Mouse (Mus musculus): ENCODE results near the gene Pitx1. TPM values are rescaled to one million over a fixed set of nuclear protein-coding genes. Genes with fewer than 3 reads are reported as not detected.

The Pitx1 gene
- total and polyA plus RNA-seq, 3 experiments: 0.06 TPM; not detected in 2

- TF ChIP-seq CTCF (IDR thresholded peaks at IDR 0.05) (no peak), EP300 (IDR thresholded peaks at IDR 0.05; ENCODE audit: insufficient read depth, low read depth, low read length) (no peak), POLR2A (IDR thresholded peaks at IDR 0.05; ENCODE audit: insufficient read depth, low read depth, low read length) (no peak)
- H3K27me3 ChIP-seq (ENCODE audit: control insufficient read depth, insufficient read depth, low read length): no peaks in the 10 kb centered on the region; the same call in 1 of the 2 replicates
- no peak overlapping the region for H3K4me3 ChIP-seq
- no peaks in the 10 kb centered on the region for H3K36me3 ChIP-seq (ENCODE audit: control insufficient read depth, insufficient read depth, low read length)
- H3K9ac ChIP-seq (ENCODE audit: low read depth, low read length): no peak overlapping the region
- H3K27ac ChIP-seq: no peak overlapping the region
- no peak for DNase-seq
- H3K79me2 ChIP-seq (replicated peaks; ENCODE audit: control insufficient read depth, insufficient read depth, low read length): no peaks in the 10 kb centered on the region
- no peaks in the 10 kb centered on the region for H3K4me1 ChIP-seq (ENCODE audit: control insufficient read depth, insufficient read depth, low read length)
- intact Hi-C loops (cut with DNase I): no loop called here
- WGBS: 75% methylated on average over 10 of the region's 10 CpGs
Measured at GRCm38 (mm10) chr13:55860483-55860882, 24.5 kb upstream of the Pitx1 start.

- Histone ChIP-seq H3K9ac (ENCODE audit: low read depth, low read length) (no peak overlapping the region), H3K79me2 (replicated peaks; ENCODE audit: control insufficient read depth, insufficient read depth, low read length) (no peaks in the 10 kb centered on the region), H3K36me3 (ENCODE audit: control insufficient read depth, insufficient read depth, low read length) (no peaks in the 10 kb centered on the region), H3K27ac (no peak overlapping the region), H3K27me3 (ENCODE audit: control insufficient read depth, insufficient read depth, low read length) (no peaks in the 10 kb centered on the region), H3K4me1 (ENCODE audit: control insufficient read depth, insufficient read depth, low read length) (no peaks in the 10 kb centered on the region), H3K4me3 (no peak overlapping the region)
- intact Hi-C loops (cut with DNase I): no loop called here
- DNase-seq: no peak
- WGBS: 83% methylated on average over 5 of the region's 5 CpGs
- TF ChIP-seq CTCF (IDR thresholded peaks at IDR 0.05): no peak
- no peak for TF ChIP-seq EP300 (IDR thresholded peaks at IDR 0.05; ENCODE audit: insufficient read depth, low read depth, low read length)
- no peak for TF ChIP-seq POLR2A (IDR thresholded peaks at IDR 0.05; ENCODE audit: insufficient read depth, low read depth, low read length)
Measured at GRCm38 (mm10) chr13:55858463-55858862, 22.5 kb upstream of the Pitx1 start.

- no peaks in the 10 kb centered on the region for H3K79me2 ChIP-seq (replicated peaks; ENCODE audit: control insufficient read depth, insufficient read depth, low read length)
- TF ChIP-seq CTCF (IDR thresholded peaks at IDR 0.05) (no peak), EP300 (IDR thresholded peaks at IDR 0.05; ENCODE audit: insufficient read depth, low read depth, low read length) (no peak), POLR2A (IDR thresholded peaks at IDR 0.05; ENCODE audit: insufficient read depth, low read depth, low read length) (no peak)
- H3K9ac ChIP-seq (ENCODE audit: low read depth, low read length): no peak overlapping the region
- no peaks in the 10 kb centered on the region for H3K27me3 ChIP-seq (ENCODE audit: control insufficient read depth, insufficient read depth, low read length)
- 66% methylated on average over 7 of the region's 7 CpGs for WGBS
- no peaks in the 10 kb centered on the region for H3K4me1 ChIP-seq (ENCODE audit: control insufficient read depth, insufficient read depth, low read length)
- H3K36me3 ChIP-seq (ENCODE audit: control insufficient read depth, insufficient read depth, low read length): no peaks in the 10 kb centered on the region
- intact Hi-C loops (cut with DNase I): no loop called here
- no peak overlapping the region for H3K4me3 ChIP-seq
- DNase-seq: peak; percentile 33 to 39
- no peak overlapping the region for H3K27ac ChIP-seq
Measured at GRCm38 (mm10) chr13:55855793-55856192, 19.8 kb upstream of the Pitx1 start.

GRCm38 (mm10) chr13:55852205-55852604, 16.2 kb upstream of the Pitx1 start:
- intact Hi-C loops (cut with DNase I): no loop called here

GRCm38 (mm10) chr13:55850726-55851125, 14.7 kb upstream of the Pitx1 start:
- intact Hi-C loops (cut with DNase I): no loop called here

More at GRCm38 (mm10) chr13:55852205-55852604, 16.2 kb upstream of the Pitx1 start:
- H3K27me3 ChIP-seq (ENCODE audit: control insufficient read depth, insufficient read depth, low read length): no peaks in the 10 kb centered on the region
- H3K9ac ChIP-seq (ENCODE audit: low read depth, low read length): no peak overlapping the region
- H3K36me3 ChIP-seq (ENCODE audit: control insufficient read depth, insufficient read depth, low read length): no peaks in the 10 kb centered on the region
- no peaks in the 10 kb centered on the region for H3K79me2 ChIP-seq (replicated peaks; ENCODE audit: control insufficient read depth, insufficient read depth, low read length)
- no peak overlapping the region for H3K4me3 ChIP-seq
- TF ChIP-seq CTCF (IDR thresholded peaks at IDR 0.05): no peak
- TF ChIP-seq POLR2A (IDR thresholded peaks at IDR 0.05; ENCODE audit: insufficient read depth, low read depth, low read length): no peak
- TF ChIP-seq EP300 (IDR thresholded peaks at IDR 0.05; ENCODE audit: insufficient read depth, low read depth, low read length): no peak
- DNase-seq: no peak
- no peaks in the 10 kb centered on the region; the same call in 1 of the 2 replicates for H3K4me1 ChIP-seq (ENCODE audit: control insufficient read depth, insufficient read depth, low read length)
- H3K27ac ChIP-seq: no peak overlapping the region
- 72% methylated on average over 3 of the region's 3 CpGs for WGBS

GRCm38 (mm10) chr13:55848604-55849190, 12.7 kb upstream of the Pitx1 start:
- no peaks in the 10 kb centered on the region for H3K79me2 ChIP-seq (replicated peaks; ENCODE audit: control insufficient read depth, insufficient read depth, low read length)
- H3K9ac ChIP-seq (ENCODE audit: low read depth, low read length): no peak overlapping the region
- 74% methylated on average over 13 of the region's 13 CpGs for WGBS

More at GRCm38 (mm10) chr13:55850726-55851125, 14.7 kb upstream of the Pitx1 start:
- DNase-seq: no peak
- TF ChIP-seq CTCF (IDR thresholded peaks at IDR 0.05): no peak
- no peak for TF ChIP-seq POLR2A (IDR thresholded peaks at IDR 0.05; ENCODE audit: insufficient read depth, low read depth, low read length)
- no peak for TF ChIP-seq EP300 (IDR thresholded peaks at IDR 0.05; ENCODE audit: insufficient read depth, low read depth, low read length)
- WGBS: 49% methylated on average over 5 of the region's 5 CpGs
- H3K36me3 ChIP-seq (ENCODE audit: control insufficient read depth, insufficient read depth, low read length): no peaks in the 10 kb centered on the region
- H3K27me3 ChIP-seq (ENCODE audit: control insufficient read depth, insufficient read depth, low read length): no peaks in the 10 kb centered on the region; the same call in 1 of the 2 replicates
- H3K4me1 ChIP-seq (ENCODE audit: control insufficient read depth, insufficient read depth, low read length): no peaks in the 10 kb centered on the region; the same call in 1 of the 2 replicates
- H3K27ac ChIP-seq: no peak overlapping the region
- no peak overlapping the region for H3K4me3 ChIP-seq
- no peaks in the 10 kb centered on the region for H3K79me2 ChIP-seq (replicated peaks; ENCODE audit: control insufficient read depth, insufficient read depth, low read length)
- no peak overlapping the region for H3K9ac ChIP-seq (ENCODE audit: low read depth, low read length)

More at GRCm38 (mm10) chr13:55848604-55849190, 12.7 kb upstream of the Pitx1 start:
- TF ChIP-seq POLR2A (IDR thresholded peaks at IDR 0.05; ENCODE audit: insufficient read depth, low read depth, low read length) (no peak), EP300 (IDR thresholded peaks at IDR 0.05; ENCODE audit: insufficient read depth, low read depth, low read length) (no peak), CTCF (IDR thresholded peaks at IDR 0.05) (no peak)
- H3K4me1 ChIP-seq (ENCODE audit: control insufficient read depth, insufficient read depth, low read length): no peaks in the 10 kb centered on the region; the same call in 1 of the 2 replicates
- no peaks in the 10 kb centered on the region; the same call in 1 of the 2 replicates for H3K27me3 ChIP-seq (ENCODE audit: control insufficient read depth, insufficient read depth, low read length)
- intact Hi-C loops (cut with DNase I): no loop called here
- H3K4me3 ChIP-seq: no peak overlapping the region
- DNase-seq: no peak
- H3K36me3 ChIP-seq (ENCODE audit: control insufficient read depth, insufficient read depth, low read length): no peaks in the 10 kb centered on the region
- no peak overlapping the region for H3K27ac ChIP-seq
